Mouse (Mus musculus) limb, embryonic 14.5 days (tissue): ENCODE measurements around the gene Atf6. TPM values are rescaled to one million over a fixed set of nuclear protein-coding genes. Genes with fewer than 3 reads are reported as not detected.

ENCODE experiments used
- ATAC-seq: fragments of 200-750 bp; cut with Nextera tagmentation; 2 replicates; pipeline ENCODE4 v1.8.0; 2017; ENCODE audit warnings: low read depth, moderate number of reproducible peaks, moderate TSS enrichment; ENCODE audit not compliant: low FRiP score
- DNase-seq: peaks from one replicate; pipeline ENCODE4 v3.0.0-alpha.2; 2015; ENCODE audit warnings: low spot score
- H3K27ac ChIP-seq: fragments of 300-500 bp; sonication (generic); replicated peaks from 2 replicates; pipeline ENCODE4 v1.5.1; 2014; ENCODE audit warnings: low read depth, mild to moderate bottlenecking, low read length, moderate library complexity, mixed read lengths
- H3K27me3 ChIP-seq: fragments of 300-500 bp; sonication (generic); 2 replicates; pipeline ENCODE4 v1.6.1; 2014; ENCODE audit warnings: low read length, mixed read lengths; ENCODE audit not compliant: control insufficient read depth, insufficient read depth
- H3K36me3 ChIP-seq: fragments of 300-500 bp; sonication (generic); 2 replicates; pipeline ENCODE4 v1.6.1; 2014; ENCODE audit warnings: mild to moderate bottlenecking, low read length, moderate library complexity, mixed read lengths; ENCODE audit not compliant: control insufficient read depth, insufficient read depth
- H3K4me1 ChIP-seq: fragments of 300-500 bp; sonication (generic); 2 replicates; pipeline ENCODE4 v1.6.1; 2014; ENCODE audit warnings: antibody characterized with exemption, low read length, mixed read lengths; ENCODE audit not compliant: control insufficient read depth, insufficient read depth
- H3K4me2 ChIP-seq: fragments of 300-500 bp; sonication (generic); replicated peaks from 2 replicates; pipeline ENCODE4 v1.6.1; 2014; ENCODE audit warnings: low read depth, mild to moderate bottlenecking, low read length, moderate library complexity; ENCODE audit not compliant: severe bottlenecking
- H3K4me3 ChIP-seq: fragments of 300-500 bp; sonication (generic); replicated peaks from 2 replicates; pipeline ENCODE4 v1.5.1; 2014; ENCODE audit warnings: low read length
- H3K9ac ChIP-seq: fragments of 300-500 bp; sonication (generic); 2 replicates; pipeline ENCODE4 v1.6.1; 2014; ENCODE audit warnings: mild to moderate bottlenecking, low read depth, low read length, moderate library complexity; ENCODE audit not compliant: severe bottlenecking
- H3K9me3 ChIP-seq: fragments of 300-500 bp; sonication (generic); 2 replicates; pipeline ENCODE4 v1.6.1; 2016; ENCODE audit warnings: low read length; ENCODE audit not compliant: control insufficient read depth
- POLR2A ChIP-seq: fragments of 200-500 bp; IDR thresholded peaks from 2 replicates; pipeline ENCODE4 v1.8.0; 2012; ENCODE audit warnings: inconsistent platforms, mild to moderate bottlenecking, moderate library complexity, borderline replicate concordance; ENCODE audit not compliant: insufficient read depth, insufficient read length; ENCODE audit errors: extremely low read depth
- WGBS: fragments of 180-500 bp; shearing (Covaris S2); extraction: QIAGEN DNeasy Blood & Tissue Kit; methylation state at CpG from one replicate; pipeline ENCODE4 v1.1.7; 2014; 5-methylcytosine and 5-hydroxymethylcytosine counted together
- polyA plus RNA-seq, 2 experiments: library from polyadenylated mRNA; depleted of rRNA in 1 of 2; stranded (reverse) in 1 of 2; unstranded in 1 of 2; fragments of >200 nt; fragmentation: Nextera tagmentation in 1 of 2; extraction: Ambion mirVana in 1 of 2; gene quantifications; 2 replicates each; pipeline versions ENCODE4 v1.2.1 to v1.2.3; 2012 to 2014

Atf6 gene
- polyA plus RNA-seq, 2 experiments = 8.9 to 9.1 TPM

GRCm38 (mm10) chr1:170711731-170712130 lies 155.8 kb downstream of the Atf6 start:
- Histone ChIP-seq H3K27me3 (no peaks in the 10 kb centered on the region), H3K9me3 (no peaks in the 10 kb centered on the region), H3K9ac (no peak overlapping the region), H3K4me3 (no peak overlapping the region), H3K4me1 (peaks cover 6% of the 10 kb centered on the region; the same call in 1 of the 2 replicates), H3K4me2 (no peak overlapping the region), H3K36me3 (peaks cover 6% of the 10 kb centered on the region; the same call in 1 of the 2 replicates), H3K27ac (no peak overlapping the region)
- ATAC-seq = no peak
- no peak for DNase-seq
- 95% methylated on average over 7 of the region's 7 CpGs for WGBS
- no peak for TF ChIP-seq POLR2A

GRCm38 (mm10) chr1:170709969-170710368 lies 157.6 kb downstream of the Atf6 start:
- WGBS = 87% methylated on average over 3 of the region's 3 CpGs
- Histone ChIP-seq H3K9me3 (no peaks in the 10 kb centered on the region), H3K9ac (no peak overlapping the region), H3K36me3 (peaks cover 6% of the 10 kb centered on the region; the same call in 1 of the 2 replicates), H3K4me2 (no peak overlapping the region), H3K27ac (no peak overlapping the region), H3K27me3 (no peaks in the 10 kb centered on the region), H3K4me3 (no peak overlapping the region), H3K4me1 (no peaks in the 10 kb centered on the region)
- ATAC-seq = no peak
- TF ChIP-seq POLR2A = no peak
- DNase-seq = no peak

- no peak overlapping the region for H3K4me2 ChIP-seq
- H3K4me3 ChIP-seq = no peak overlapping the region
- TF ChIP-seq POLR2A = no peak
- no peak for DNase-seq
- no peak overlapping the region for H3K27ac ChIP-seq
- no peaks in the 10 kb centered on the region for H3K4me1 ChIP-seq
- H3K9me3 ChIP-seq = no peaks in the 10 kb centered on the region
- H3K9ac ChIP-seq = no peak overlapping the region
- peaks cover 6% of the 10 kb centered on the region; the same call in 1 of the 2 replicates for H3K36me3 ChIP-seq
- no peak for ATAC-seq
- WGBS = 88% methylated on average over 8 of the region's 8 CpGs
- no peaks in the 10 kb centered on the region for H3K27me3 ChIP-seq
Measured at GRCm38 (mm10) chr1:170709481-170709880, 158.1 kb downstream of the Atf6 start.

- ATAC-seq (no peak), DNase-seq (no peak)
- H3K36me3 ChIP-seq = peaks cover 6% of the 10 kb centered on the region; the same call in 1 of the 2 replicates
- no peak for TF ChIP-seq POLR2A
- H3K4me2 ChIP-seq = no peak overlapping the region
- 83% methylated on average over 3 of the region's 3 CpGs for WGBS
- no peaks in the 10 kb centered on the region for H3K4me1 ChIP-seq
- H3K9me3 ChIP-seq = no peaks in the 10 kb centered on the region
- H3K9ac ChIP-seq = no peak overlapping the region
- H3K27me3 ChIP-seq = no peaks in the 10 kb centered on the region
- no peak overlapping the region for H3K4me3 ChIP-seq
- H3K27ac ChIP-seq = no peak overlapping the region
Measured at GRCm38 (mm10) chr1:170709034-170709433, 158.5 kb downstream of the Atf6 start.

GRCm38 (mm10) chr1:170706046-170706445 lies 161.5 kb downstream of the Atf6 start:
- no peak for TF ChIP-seq POLR2A
- peaks cover 6% of the 10 kb centered on the region; the same call in 1 of the 2 replicates for H3K36me3 ChIP-seq
- no peaks in the 10 kb centered on the region for H3K27me3 ChIP-seq
- peaks cover 6% of the 10 kb centered on the region; the same call in 1 of the 2 replicates for H3K4me1 ChIP-seq
- no peak overlapping the region for H3K4me2 ChIP-seq
- DNase-seq = no peak
- no peaks in the 10 kb centered on the region for H3K9me3 ChIP-seq
- no peak overlapping the region for H3K9ac ChIP-seq
- 70% methylated on average over 4 of the region's 4 CpGs for WGBS
- ATAC-seq = no peak
- no peak overlapping the region for H3K4me3 ChIP-seq
- no peak overlapping the region for H3K27ac ChIP-seq
